Mouse (Mus musculus): ENCODE data around the gene Otub1. TPM values are rescaled to one million over a fixed set of nuclear protein-coding genes. Genes with fewer than 3 reads are reported as not detected.

Otub1 gene
- polyA plus RNA-seq, 1 experiment from 2014 or later = 263 TPM

- peaks cover 41% of the 10 kb centered on the region for H3K4me1 ChIP-seq
- H3K27ac ChIP-seq = 0 out of 2 replicates have a peak overlapping the region, but pooled peaks have one; percentile 20
- no peaks in the 10 kb centered on the region for H3K9me3 ChIP-seq (replicated peaks)
- no peak overlapping the region for H3K4me3 ChIP-seq
- peaks cover 54% of the 10 kb centered on the region for H3K36me3 ChIP-seq
- peaks cover 23% of the 10 kb centered on the region for H3K27me3 ChIP-seq (ENCODE audit: low read depth, poor library complexity, severe bottlenecking)
- 86% methylated on average over 9 of the region's 9 CpGs for WGBS
- DNase-seq (ENCODE audit: low spot score) = no peak
Measured at GRCm38 (mm10) chr19:7197445-7197844, 8.7 kb downstream of the Otub1 start.

DNA sequence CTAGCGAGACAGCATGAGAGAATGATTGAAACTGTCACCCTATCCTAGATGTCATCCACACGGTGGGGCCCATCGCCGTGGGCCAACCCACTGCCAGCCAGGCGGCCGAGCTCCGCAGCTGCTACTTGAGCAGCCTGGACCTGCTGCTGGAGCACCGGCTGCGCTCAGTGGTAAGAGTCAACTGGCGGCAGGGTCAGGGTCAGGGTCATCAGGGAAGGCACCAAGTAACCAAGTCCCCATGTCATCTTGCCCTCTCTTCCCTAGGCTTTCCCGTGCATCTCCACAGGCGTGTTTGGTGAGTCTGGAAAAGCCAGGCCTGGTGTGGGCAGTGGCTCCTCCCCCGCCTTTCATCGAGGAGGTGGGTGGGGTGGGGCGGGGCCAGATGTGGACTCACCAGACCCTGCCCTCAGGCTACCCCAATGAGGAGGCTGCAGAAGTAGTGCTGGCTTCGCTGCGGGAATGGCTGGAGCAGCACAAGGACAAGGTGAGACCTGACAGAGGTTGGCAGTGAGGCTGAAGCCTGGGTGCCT lies 9.3 kb downstream of the Otub1 start:
- Histone ChIP-seq H3K36me3 (peaks cover 50% of the 10 kb centered on the region), H3K4me3 (peak overlapping the region; percentile 18; the same call in 1 of the 2 replicates), H3K27ac (0 out of 2 replicates have a peak overlapping the region, but pooled peaks have one; percentile 37), H3K4me1 (peaks cover 47% of the 10 kb centered on the region), H3K27me3 (ENCODE audit: low read depth, poor library complexity, severe bottlenecking) (peaks cover 30% of the 10 kb centered on the region), H3K9me3 (replicated peaks) (no peaks in the 10 kb centered on the region)
- peak; percentile 82 for DNase-seq (ENCODE audit: low spot score)
- 11% methylated on average over 17 of the region's 17 CpGs for WGBS

DNA sequence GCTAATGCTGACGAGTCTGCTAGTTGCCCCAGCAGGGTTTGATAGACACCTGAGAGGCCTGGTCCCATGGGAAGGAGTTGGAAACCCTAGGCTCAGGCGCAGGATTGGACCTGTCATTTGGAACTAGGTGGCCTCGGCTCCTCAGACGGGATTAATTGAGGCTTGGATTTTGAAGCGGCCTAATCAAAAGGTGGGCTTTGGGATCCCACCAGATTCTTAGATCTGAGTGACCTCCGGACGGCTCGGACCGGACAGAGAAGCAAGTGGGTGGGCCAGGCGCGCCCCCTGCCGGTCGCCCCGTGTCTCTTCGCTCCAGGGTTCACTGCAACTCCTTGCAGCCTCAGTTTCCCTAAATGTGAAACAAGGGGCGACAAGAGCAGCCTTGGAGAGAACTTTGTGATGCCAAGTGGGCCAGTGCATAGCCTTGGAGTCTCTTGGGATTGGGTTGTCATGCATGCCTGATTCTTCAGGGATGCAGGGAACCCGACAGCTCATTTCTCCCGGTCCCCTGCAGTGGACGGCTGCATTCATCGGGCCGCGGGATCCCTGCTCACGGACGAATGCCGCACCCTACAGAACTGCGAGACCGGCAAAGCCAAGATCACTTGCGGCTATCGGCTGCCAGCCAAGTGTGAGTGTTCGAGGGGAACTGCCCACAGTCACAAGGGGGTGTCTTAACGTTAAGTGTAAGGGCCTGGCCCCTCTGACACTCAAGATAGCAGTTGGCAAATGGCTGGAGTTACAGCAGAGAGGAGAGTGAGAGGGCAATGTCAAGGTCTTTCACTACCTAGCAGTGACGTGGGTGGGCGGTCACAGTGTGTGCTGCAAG lies 10.0 kb downstream of the Otub1 start:
- peak; percentile 88 for DNase-seq (ENCODE audit: low spot score)
- WGBS = 15% methylated on average over 33 of the region's 33 CpGs
- Histone ChIP-seq H3K36me3 (peaks cover 43% of the 10 kb centered on the region), H3K9me3 (replicated peaks) (no peaks in the 10 kb centered on the region), H3K4me1 (peaks cover 51% of the 10 kb centered on the region), H3K27me3 (ENCODE audit: low read depth, poor library complexity, severe bottlenecking) (peaks cover 37% of the 10 kb centered on the region), H3K27ac (0 out of 2 replicates have a peak overlapping the region, but pooled peaks have one; percentile 37), H3K4me3 (0 out of 2 replicates have a peak overlapping the region, but pooled peaks have one; percentile 18)

- Histone ChIP-seq H3K4me1 (peaks cover 62% of the 10 kb centered on the region), H3K4me3 (no peak overlapping the region), H3K27ac (0 out of 2 replicates have a peak overlapping the region, but pooled peaks have one; percentile 2), H3K36me3 (peaks cover 7% of the 10 kb centered on the region), H3K27me3 (ENCODE audit: low read depth, poor library complexity, severe bottlenecking) (peaks cover 69% of the 10 kb centered on the region), H3K9me3 (replicated peaks) (no peaks in the 10 kb centered on the region)
- no peak for DNase-seq (ENCODE audit: low spot score)
- 49% methylated on average over 2 of the region's 2 CpGs for WGBS
Measured at GRCm38 (mm10) chr19:7192561-7192967, 13.6 kb downstream of the Otub1 start.

- no peak for DNase-seq (ENCODE audit: low spot score)
- peaks cover 78% of the 10 kb centered on the region for H3K27me3 ChIP-seq (ENCODE audit: low read depth, poor library complexity, severe bottlenecking)
- no peaks in the 10 kb centered on the region for H3K9me3 ChIP-seq (replicated peaks)
- H3K36me3 ChIP-seq = no peaks in the 10 kb centered on the region
- peaks cover 61% of the 10 kb centered on the region for H3K4me1 ChIP-seq
- no peak overlapping the region for H3K4me3 ChIP-seq
- WGBS = 52% methylated on average over 6 of the region's 6 CpGs
- no peak overlapping the region; the same call in 1 of the 2 replicates for H3K27ac ChIP-seq
Measured at GRCm38 (mm10) chr19:7191639-7192038, 14.5 kb downstream of the Otub1 start.

DNA sequence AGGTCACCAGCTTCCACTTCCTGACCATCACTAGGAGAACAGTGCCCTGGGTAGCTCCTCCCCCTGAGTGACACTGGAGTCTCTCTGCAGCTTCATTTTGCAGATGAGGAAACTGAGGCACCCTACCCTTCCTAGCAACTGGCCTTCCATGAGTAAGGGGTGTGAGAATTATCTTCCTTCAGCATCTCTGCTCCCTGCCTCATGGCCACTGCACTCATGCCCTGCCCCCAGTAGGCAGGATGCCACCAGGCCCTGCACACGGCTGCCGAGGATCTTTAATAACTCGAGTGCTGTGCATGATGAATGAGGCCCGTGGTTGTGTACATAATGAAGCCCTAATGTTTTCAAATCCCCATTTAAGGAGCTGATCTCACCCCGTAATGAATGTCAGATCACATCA lies 15.1 kb downstream of the Otub1 start:
- WGBS = 73% methylated on average over 5 of the region's 5 CpGs
- peaks cover 61% of the 10 kb centered on the region for H3K4me1 ChIP-seq

DNA sequence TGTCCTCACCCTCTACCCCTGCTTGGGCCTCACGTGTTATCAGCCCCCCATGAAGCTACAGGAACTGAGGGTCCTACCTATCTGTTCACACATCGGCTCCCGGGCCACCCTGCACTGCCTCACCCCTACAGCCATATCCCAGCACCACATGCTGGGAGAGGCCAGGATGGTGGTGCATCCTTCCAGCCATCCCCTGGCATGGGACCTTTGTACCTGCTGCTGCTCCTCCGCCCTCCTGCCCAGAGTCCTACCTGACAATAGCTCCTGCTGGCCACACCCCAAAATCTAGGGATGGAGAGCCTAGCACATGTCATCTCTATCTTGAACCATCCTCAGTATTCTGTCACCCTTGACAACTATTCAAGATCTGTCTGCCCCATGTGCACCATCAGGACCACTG lies 17.1 kb downstream of the Otub1 start:
- peaks cover 67% of the 10 kb centered on the region for H3K4me1 ChIP-seq
- H3K27me3 ChIP-seq (ENCODE audit: low read depth, poor library complexity, severe bottlenecking) = peaks cover 97% of the 10 kb centered on the region
- H3K27ac ChIP-seq = no peak overlapping the region
- no peaks in the 10 kb centered on the region for H3K9me3 ChIP-seq (replicated peaks)
- H3K36me3 ChIP-seq = no peaks in the 10 kb centered on the region
- WGBS = 76% methylated on average over 4 of the region's 4 CpGs
- H3K4me3 ChIP-seq = no peak overlapping the region
- DNase-seq (ENCODE audit: low spot score) = no peak

More for the DNA sequence above, 15.1 kb downstream of the Otub1 start:
- H3K27ac ChIP-seq = no peak overlapping the region
- no peak overlapping the region for H3K4me3 ChIP-seq
- peaks cover 85% of the 10 kb centered on the region for H3K27me3 ChIP-seq (ENCODE audit: low read depth, poor library complexity, severe bottlenecking)
- DNase-seq (ENCODE audit: low spot score) = no peak
- H3K36me3 ChIP-seq = no peaks in the 10 kb centered on the region
- no peaks in the 10 kb centered on the region for H3K9me3 ChIP-seq (replicated peaks)

DNA sequence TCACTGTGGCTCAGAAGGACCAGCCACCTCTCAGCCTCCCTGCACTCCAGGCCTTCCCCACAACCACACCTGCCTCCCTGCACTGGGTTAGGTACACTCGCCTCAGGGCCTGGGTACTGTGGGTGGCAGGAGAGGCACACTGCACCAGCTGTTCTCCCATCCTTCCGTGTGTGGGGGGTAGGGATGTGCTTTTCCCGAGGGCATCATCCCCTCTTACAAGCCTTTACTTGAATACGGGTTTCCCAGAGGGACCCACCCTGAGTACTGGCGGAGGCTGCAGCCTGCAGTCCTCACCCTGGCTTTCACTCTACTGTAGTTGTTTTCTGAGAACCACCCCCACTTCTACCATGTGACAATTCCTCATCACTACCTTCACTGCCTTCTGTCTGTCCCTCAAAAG lies 19.0 kb downstream of the Otub1 start:
- Histone ChIP-seq H3K4me3 (no peak overlapping the region), H3K27me3 (ENCODE audit: low read depth, poor library complexity, severe bottlenecking) (peaks cover 97% of the 10 kb centered on the region), H3K36me3 (no peaks in the 10 kb centered on the region), H3K9me3 (replicated peaks) (no peaks in the 10 kb centered on the region), H3K4me1 (peaks cover 80% of the 10 kb centered on the region), H3K27ac (peak overlapping the region; percentile 7; the same call in 1 of the 2 replicates)
- DNase-seq (ENCODE audit: low spot score) = peak; percentile 47
- WGBS = 48% methylated on average over 5 of the region's 5 CpGs

DNA sequence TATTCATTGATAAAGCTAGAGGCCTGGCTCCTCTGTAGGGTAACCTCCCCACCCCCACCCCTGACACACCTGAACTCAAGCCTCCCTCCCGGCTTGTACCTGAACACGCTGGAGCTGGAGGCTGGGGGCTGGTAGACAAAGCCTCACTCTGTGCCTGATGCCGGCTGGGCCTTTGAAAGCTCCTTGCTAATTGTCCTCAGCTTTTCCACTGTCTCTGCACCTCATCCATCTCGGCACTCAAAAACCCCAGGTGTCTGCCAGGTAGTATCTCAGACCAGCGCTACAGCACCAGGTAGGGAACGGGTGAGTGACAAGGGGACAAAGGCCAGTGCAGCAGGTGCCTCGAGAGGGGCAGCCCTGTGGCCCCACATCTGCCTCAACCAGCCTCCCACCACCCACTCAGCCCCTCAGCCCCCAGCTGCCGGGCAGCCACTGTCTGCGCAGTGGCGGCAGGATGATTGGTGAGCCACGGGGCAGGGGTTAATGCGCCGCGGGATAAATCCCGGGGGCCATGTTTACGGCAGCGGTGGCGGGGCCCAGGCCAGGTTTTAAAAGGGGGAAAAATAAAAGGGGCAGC lies 20.3 kb downstream of the Otub1 start:
- Histone ChIP-seq H3K4me1 (peaks cover 84% of the 10 kb centered on the region), H3K9me3 (replicated peaks) (no peaks in the 10 kb centered on the region), H3K27me3 (ENCODE audit: low read depth, poor library complexity, severe bottlenecking) (peaks cover 97% of the 10 kb centered on the region), H3K27ac (peak overlapping the region; percentile 61), H3K4me3 (peak overlapping the region; percentile 30), H3K36me3 (no peaks in the 10 kb centered on the region)
- WGBS = 1% methylated on average over 18 of the region's 18 CpGs
- peak; percentile 72 for DNase-seq (ENCODE audit: low spot score)

DNA sequence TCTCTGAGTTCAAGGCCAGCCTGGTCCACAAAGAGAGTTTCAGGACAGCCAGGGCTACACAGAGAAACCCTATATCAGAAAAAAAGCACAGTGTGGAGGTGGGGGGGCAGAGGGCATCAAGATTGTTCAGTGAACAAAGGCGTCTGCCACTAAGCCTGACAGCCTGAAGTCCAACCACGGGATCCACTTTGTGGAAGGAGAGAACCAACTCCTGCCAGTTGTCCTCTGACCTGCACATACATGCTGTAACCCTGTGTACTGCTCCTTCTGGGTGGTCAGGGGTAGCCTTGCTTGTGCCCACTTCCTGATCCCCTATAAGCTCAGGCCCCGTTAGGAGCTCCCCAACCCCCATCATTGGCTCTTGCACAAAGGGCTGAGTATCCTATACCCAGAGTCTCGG lies 21.1 kb downstream of the Otub1 start:
- H3K9me3 ChIP-seq (replicated peaks) = no peaks in the 10 kb centered on the region
- no peak for DNase-seq (ENCODE audit: low spot score)
- H3K36me3 ChIP-seq = no peaks in the 10 kb centered on the region
- H3K4me1 ChIP-seq = peaks cover 88% of the 10 kb centered on the region
- H3K27me3 ChIP-seq (ENCODE audit: low read depth, poor library complexity, severe bottlenecking) = peaks cover 100% of the 10 kb centered on the region
- H3K27ac ChIP-seq = peak overlapping the region; percentile 61; the same call in 1 of the 2 replicates
- WGBS = 29% methylated on average over 4 of the region's 4 CpGs
- H3K4me3 ChIP-seq = no peak overlapping the region

DNA sequence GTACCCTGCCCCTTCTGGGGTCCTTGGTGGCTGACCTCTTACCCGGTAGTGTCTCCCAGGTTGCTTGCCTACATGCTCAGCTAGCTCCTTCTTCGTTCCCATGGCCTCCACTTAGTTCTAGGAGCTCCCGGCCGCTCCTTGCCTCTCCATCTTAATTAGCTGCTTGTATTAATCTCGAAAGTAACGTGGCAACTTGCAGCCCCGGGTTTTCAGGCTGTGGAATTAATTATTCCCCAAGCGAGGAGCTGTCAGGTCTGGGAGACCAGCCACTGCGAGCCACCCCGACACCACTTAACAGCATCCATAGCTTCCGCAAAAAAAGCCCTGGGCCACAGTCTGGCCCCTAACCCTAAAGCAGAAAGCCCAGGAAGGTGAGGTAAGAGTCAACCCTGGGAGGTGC lies 22.7 kb downstream of the Otub1 start:
- H3K4me3 ChIP-seq = no peak overlapping the region
- no peaks in the 10 kb centered on the region for H3K36me3 ChIP-seq
- peaks cover 86% of the 10 kb centered on the region for H3K4me1 ChIP-seq
- peak overlapping the region; percentile 61; the same call in 1 of the 2 replicates for H3K27ac ChIP-seq
- H3K9me3 ChIP-seq (replicated peaks) = no peaks in the 10 kb centered on the region
- 27% methylated on average over 11 of the region's 11 CpGs for WGBS
- H3K27me3 ChIP-seq (ENCODE audit: low read depth, poor library complexity, severe bottlenecking) = peaks cover 100% of the 10 kb centered on the region
- no peak for DNase-seq (ENCODE audit: low spot score)

DNA sequence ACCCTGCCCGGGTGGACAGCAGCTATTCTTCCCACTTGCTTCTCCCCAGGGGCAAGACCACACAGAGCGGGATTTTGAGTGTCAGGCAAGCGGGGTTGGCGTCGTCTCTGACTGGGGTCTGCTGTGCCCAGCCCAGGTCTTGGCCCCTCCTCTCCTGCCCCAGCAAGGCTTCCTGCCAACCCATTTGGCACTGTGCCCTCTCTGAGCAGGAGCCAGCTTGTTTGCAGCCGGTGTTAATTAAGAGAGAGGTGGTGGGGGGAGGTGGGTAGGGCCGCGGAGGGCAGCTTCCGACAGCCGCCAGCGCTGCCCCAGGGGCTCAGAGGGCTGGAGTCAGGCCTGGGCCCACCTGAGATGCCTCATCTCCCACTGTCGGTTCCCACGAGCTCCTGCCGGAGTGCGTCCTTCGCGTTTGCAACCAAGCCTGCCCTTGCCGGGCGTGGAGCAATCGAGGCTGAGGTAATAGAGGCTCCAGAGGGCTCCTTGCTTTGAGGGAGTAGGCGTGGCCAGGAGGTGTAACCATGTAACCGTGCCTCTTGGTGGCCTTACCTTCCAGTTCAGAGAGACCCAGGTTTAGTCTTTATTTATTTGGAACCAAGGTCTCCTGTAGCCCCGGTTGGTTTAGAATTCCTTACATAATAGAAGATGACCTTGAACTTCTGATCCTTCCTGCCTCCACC lies 23.7 kb downstream of the Otub1 start:
- Histone ChIP-seq H3K27ac (peak overlapping the region; percentile 39), H3K4me1 (peaks cover 87% of the 10 kb centered on the region), H3K9me3 (replicated peaks) (no peaks in the 10 kb centered on the region), H3K27me3 (ENCODE audit: low read depth, poor library complexity, severe bottlenecking) (peaks cover 100% of the 10 kb centered on the region), H3K36me3 (no peaks in the 10 kb centered on the region), H3K4me3 (peak overlapping the region; percentile 36)
- DNase-seq (ENCODE audit: low spot score) = peak; percentile 74
- 5% methylated on average over 23 of the region's 23 CpGs for WGBS
